Mouse (Mus musculus) T-helper 1 cell (primary cell): ENCODE data around the gene Mlx.

Experiments
- in situ Hi-C: fragments of 300-600 bp; cut with MboI, MseI; formaldehyde crosslinking; loops from one replicate; pipeline ENCODE4 v1.15.1; 2025; ENCODE audit warnings: high pct_unique_total_duplicates

Gene Mlx

DNA sequence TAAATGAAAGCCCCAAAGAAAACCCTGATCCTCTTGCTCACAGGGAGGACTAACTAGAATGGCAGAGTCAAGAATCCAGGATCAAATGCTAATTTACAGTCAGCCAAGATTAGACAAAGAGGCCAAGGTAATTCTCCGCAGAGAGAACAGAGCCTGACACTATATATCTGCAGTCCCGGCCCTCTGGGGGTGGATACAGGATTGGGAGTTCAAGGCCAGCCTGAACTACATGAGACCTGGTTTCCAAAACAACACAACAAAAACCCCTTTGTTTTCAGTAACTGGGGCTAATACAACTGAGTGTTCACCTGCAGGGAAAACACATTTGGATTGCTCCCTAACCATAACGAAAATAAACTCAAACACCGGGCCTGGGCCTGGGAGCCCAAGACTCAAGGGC lies 22.6 kb upstream of the Mlx start:
- in situ Hi-C loops = no loop called here

DNA sequence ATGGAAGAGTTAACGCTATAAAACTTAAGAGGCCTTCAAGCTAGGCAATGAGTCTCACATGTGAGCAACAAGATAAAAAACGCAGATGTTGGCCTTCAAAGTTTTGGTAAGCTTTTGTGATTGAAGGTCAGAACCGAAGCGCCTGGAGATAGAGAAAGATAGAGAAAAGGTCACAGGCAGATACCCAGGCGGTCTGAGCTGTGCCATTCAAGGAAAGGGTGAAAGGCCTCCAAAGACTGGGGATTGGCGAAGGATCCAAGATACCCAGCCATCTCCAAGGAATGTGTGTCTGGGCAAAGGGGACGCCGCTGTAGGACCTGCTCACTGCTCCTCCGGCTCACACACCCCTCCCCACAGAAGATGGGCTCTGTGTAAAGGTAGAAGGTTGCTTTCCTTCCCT lies 22.1 kb upstream of the Mlx start:
- in situ Hi-C loops = no loop called here

DNA sequence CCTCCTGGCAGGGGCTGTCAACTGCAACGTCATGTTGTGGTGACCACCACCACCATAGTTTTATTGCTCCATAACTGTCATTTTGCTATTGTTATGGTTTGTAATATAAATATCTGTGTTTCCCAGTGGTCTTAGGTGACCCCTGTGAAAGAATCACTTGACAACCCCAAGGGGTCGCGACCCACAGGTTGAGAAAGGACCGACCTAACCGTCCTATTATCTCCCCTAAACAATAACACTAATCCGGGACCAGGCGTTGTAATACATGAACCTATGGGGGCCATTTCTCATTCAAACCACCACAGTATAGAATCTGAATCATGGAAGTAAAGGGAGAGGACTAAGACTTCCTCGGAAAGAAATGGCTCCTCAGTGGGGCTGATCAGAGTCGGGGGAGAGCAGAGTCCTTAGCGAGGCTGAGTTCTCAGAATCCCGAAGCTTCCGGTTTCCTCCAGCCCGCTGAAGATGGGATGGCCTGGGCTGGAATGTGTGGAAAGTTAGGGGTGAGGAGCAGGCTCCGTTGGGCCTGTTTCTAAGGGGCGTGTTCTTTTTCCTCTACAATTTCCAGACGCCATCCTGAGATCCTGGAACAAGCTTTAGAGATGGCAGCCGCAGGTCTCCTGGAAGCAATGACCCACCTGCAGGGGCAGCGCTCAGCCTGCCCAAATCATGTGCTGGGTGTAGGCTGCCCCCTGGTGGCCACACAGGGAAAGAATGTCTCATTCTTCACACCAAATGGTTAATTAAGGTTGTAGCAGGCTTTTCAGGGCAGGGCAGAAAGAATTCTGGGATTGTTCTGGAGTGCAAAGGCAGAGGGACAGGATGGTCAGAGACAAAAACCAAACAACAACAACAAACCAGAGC lies 20.3 kb upstream of the Mlx start:
- in situ Hi-C loops = no loop called here

DNA sequence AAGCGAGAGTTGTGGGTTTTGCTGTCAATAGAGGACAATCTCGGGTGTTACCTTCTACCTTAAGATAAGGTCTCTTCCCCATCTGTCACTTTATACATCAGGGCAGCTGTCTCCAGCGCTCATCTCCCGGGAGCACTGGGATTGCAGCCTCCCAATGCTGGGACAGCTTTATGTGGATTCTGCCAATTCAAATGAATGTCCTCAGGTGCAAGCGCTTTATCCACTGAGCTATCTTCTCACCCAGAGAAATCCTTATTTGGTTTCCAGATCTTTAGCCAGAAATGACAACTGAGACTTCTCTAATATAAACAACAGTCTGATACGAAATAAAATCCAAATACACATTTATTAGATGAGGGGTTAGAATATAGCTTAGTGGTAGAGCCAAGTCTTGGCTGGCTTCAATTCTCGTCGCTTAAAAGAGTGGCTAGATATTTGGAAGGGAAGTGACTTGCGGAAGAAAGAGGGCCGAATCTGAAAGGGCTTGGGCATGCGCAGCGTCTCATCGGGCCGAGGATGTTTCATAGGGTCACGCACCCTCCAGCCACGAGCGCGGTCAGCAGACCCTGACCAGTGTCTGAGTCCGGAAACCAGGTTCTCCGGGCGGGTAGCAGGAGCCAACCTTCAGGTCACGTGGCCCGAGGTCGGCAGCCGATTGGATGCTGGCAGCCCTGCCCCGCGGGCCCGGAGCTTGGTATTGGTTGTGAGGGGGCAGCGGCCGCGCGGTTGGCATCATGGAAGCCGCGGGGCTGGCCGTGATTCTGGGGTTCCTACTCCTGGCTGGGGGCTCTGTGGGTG lies 17.5 kb upstream of the Mlx start, which contains the start of gene Naglu:
Gene Naglu, plus strand, starts transcription at position 622 of the 798 bp plus-strand sequence.
- in situ Hi-C loops = no loop called here

DNA sequence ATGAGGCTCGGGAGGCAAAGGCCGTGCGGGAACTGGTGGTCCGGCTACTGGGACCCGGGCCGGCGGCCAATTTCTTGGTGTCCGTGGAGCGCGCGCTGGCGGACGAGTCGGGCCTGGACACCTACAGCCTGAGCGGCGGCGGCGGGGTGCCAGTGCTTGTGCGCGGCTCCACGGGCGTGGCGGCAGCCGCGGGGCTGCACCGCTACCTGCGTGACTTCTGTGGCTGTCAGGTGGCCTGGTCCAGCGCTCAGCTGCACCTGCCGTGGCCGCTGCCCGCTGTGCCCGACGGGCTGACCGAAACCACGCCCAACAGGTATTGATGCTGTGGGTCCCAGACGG lies 16.9 kb upstream of the Mlx start:
- in situ Hi-C loops = no loop called here

DNA sequence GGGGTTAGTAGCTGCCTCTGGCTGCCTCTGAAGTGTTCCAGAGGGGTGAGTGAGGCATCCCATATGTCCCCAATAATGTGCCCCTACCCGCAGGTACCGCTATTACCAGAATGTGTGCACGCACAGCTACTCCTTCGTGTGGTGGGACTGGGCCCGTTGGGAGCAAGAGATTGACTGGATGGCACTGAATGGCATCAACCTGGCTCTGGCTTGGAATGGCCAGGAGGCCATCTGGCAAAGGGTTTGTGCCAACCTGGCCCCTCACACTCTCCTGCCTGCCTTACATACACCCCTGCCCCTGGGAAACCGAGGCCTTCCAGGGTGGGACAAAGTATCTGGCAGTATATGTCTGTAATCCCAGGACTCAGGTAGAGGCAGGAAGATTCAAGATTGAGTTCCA lies 16.1 kb upstream of the Mlx start:
- in situ Hi-C loops = no loop called here

DNA sequence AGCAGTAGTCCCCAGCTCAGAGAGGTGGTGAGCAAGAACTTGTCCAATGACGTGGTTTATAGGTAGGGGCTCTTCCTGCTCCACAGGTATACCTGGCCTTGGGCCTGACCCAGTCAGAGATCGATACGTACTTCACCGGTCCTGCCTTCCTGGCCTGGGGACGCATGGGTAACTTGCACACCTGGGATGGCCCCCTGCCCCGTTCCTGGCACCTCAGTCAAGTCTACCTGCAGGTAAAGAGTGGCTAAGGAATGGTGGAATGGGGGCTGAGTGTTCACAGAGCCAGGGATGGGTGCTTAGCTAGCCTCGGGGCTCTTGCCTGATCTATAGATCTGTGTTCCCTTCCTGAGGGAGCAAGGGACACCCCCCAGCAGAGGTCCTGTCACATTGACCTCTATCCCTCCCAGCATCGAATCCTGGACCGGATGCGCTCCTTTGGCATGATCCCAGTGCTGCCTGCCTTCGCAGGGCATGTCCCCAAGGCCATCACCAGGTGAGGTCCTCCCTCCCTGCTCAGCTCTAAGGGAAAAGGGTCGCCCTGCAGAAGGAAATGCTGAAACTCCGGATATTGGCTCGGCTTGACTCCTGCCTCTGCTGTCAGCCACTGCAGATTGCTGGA lies 15.2 kb upstream of the Mlx start:
- in situ Hi-C loops = no loop called here

DNA sequence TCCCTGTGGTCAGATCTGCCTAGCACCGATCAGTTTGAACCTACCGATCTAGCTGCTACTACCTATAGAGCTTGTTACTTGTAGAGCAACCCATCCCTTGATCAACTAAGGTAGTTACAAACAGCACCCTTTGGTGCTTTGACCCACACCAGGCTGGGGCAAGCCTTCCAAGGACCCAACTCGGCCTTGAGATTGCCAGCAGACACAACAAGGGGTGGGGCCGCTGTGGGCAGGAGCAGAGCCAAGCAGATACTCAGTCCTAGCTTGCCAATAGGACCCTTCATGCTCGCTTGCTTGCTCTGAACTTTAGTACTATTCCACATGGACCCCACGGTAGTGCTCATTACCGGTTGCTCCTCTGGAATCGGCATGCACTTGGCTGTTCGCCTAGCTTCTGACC lies 9.0 kb upstream of the Mlx start, which contains the start of gene Hsd17b1:
Gene Hsd17b1, plus strand, starts transcription at position 291 of the 400 bp plus-strand sequence.
- in situ Hi-C loops = no loop called here

DNA sequence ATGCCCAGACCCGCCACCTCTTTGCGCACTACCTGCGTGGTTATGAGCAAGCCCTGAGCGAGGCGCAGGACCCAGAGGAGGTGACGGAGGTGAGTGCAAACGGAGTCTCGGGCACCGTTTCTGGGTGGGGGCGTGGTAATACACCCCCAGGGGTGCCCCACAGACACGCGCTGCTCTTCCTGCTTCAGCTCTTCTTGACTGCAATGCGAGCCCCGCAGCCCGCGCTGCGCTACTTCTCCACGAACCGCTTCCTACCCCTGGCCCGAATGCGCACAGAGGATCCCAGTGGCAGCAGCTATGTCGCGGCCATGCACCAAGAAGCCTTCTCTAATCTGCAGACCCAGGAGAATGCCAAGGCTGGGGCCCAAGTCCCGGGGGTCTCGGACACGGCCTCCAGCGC lies 7.3 kb upstream of the Mlx start:
- in situ Hi-C loops = loop anchor here (5.0 kb wide), 1 partner anchor 93 kb away; the partner anchor contains the start of genes Cntnap1 and Plekhh3

DNA sequence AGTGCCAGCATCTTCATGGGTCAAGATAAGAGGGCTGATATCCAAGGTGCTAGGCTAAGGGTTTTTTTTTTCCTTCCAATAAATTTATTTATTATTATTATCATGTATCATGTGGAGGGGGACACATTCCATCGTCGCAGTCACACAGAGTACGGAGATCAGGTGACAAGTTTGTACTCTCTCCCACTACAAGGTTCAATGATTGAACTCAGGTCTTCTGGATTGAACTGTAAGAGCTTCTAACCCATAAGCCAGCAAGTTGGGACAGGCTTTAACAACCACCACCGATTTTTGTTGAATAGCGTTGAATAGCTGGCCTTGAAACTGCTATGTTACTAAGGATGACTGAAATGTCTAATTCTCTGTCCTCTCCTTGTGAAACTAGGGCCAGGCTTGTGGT lies 6.7 kb upstream of the Mlx start:
- in situ Hi-C loops = loop anchor here (5.0 kb wide), 1 partner anchor 92 kb away; the partner anchor contains the start of genes Cntnap1 and Plekhh3

DNA sequence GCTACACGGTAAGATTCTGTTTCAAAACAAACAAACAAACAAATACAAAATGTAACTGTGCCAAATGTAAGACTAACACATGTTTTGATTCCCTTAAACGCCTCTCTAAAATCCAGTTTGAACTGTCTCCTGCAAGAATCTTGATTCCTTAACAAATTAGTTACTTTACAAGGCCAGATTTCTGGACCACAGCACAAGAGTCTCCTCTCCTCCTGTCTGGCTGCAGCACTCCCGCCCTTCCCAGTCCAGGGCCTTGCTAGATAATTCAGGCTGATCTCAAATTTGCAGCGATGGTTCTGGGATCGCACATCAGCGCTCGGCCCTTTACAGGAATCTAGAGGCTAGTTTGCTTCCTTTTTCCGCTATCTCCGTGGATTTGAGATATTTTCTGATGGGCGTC lies 5.4 kb upstream of the Mlx start:
- in situ Hi-C loops = loop anchor here (5.0 kb wide), 1 partner anchor 91 kb away; the partner anchor contains the start of genes Cntnap1 and Plekhh3

DNA sequence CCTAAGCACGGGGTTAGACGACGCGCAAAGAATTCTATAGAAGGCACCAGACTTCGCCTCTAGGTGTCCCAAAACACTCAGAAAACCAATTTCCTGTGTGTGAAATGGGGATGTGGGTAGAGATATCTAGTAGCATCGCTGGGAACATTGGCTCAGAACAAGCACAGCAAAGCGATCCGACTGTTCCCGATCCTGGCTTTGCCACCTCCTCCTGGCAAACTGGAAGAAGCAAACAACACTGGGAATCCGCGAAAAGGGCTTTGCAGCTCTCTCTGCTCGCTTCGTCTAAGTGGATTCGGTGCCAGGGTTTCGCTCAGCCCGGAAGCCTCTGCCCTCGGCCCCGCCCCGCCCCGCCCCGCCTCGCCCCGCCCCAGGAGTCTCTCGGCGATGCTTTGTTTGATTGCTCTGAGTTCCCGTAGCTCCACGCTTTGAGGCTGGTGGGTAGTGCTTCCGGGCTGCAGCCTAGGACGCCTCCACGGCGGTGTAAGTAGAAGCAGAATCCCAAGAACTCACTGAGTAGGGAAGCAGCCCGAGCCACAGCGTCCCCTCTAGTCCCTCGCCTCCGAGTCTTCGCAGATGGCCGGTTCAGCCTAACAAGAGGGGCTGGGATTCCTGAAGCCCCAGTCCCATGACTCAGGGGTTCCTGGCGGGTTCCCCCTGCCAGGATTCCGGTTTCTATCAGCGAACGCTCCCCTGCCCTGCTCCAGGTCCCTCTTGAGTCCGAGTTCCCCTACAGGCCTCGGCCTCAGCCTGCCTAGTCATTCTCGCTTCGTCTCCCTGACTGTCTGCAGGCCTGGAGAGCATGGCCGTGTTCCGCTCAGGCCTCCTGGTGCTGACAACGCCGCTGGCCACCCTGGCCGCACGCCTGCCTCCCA lies 4.6 kb upstream of the Mlx start, which contains the start of gene Coasy:
Gene Coasy, plus strand, starts transcription at position 358 of the 875 bp plus-strand sequence.
- in situ Hi-C loops = loop anchor here (5.0 kb wide), 1 partner anchor 90 kb away; the partner anchor contains the start of genes Cntnap1 and Plekhh3

DNA sequence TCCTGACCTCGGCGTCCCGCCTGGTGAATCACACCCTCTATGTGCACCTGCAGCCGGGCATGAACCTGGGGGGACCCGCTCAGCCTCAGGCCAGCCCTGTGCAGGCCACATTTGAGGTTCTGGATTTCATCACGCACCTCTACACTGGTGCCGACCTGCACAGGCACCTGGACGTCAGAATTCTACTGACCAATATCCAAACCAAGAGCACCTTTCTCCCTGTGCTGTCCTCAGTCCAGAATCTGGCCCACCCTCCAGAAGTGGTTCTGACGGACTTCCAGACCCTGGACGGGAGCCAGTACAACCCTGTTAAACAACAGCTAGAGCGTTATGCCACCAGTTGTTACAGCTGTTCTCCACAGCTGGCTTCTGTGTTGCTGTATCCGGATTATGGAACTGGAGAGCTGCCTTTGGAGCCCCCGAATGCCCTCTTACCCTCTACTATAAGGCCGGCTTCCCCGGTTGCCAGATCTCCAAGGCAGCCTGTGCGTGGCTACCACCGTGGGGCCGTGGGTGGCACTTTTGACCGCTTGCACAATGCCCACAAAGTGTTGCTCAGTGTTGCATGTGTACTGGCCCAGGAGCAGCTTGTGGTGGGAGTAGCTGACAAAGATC lies 3.9 kb upstream of the Mlx start:
- in situ Hi-C loops = loop anchor here (5.0 kb wide), 1 partner anchor 89 kb away; the partner anchor contains the start of genes Cntnap1 and Plekhh3

DNA sequence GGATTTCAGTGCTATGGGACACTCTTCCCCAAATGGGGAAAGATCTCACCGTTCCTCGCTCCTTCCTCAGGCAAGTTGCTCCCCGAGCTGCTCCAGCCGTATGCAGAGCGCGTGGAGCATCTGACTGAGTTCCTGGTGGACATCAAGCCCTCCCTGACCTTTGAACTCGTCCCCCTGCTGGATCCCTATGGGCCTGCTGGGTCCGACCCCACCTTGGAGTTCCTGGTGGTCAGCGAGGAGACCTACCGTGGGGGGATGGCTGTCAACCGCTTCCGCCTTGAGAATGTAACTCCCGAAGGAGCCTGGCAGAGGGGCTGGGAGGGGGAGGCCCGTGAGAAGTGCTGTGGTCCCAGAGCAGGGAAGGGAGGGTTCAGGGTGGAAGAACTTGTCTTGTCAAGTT lies 2.8 kb upstream of the Mlx start:
- in situ Hi-C loops = loop anchor here (5.0 kb wide), 1 partner anchor 88 kb away; the partner anchor contains the start of genes Cntnap1 and Plekhh3

DNA sequence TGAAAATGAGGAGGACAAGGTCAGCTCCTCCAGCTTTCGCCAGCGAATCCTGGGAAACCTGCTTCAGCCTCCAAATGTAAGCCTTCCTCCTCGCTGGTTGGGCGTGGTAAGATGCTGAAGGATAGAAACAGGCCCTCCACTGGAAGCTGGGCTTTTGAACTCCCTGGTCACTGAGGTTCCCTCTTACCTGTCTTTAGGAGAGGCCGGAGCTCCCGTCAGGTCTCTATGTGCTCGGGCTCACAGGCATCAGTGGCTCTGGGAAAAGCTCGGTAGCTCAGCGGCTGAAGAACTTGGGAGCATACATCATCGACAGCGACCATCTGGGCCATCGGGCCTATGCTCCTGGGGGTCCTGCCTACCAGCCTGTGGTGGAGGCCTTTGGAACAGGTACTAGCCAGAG lies 2.3 kb upstream of the Mlx start:
- in situ Hi-C loops = loop anchor here (5.0 kb wide), 1 partner anchor 87 kb away; the partner anchor contains the start of genes Cntnap1 and Plekhh3

DNA sequence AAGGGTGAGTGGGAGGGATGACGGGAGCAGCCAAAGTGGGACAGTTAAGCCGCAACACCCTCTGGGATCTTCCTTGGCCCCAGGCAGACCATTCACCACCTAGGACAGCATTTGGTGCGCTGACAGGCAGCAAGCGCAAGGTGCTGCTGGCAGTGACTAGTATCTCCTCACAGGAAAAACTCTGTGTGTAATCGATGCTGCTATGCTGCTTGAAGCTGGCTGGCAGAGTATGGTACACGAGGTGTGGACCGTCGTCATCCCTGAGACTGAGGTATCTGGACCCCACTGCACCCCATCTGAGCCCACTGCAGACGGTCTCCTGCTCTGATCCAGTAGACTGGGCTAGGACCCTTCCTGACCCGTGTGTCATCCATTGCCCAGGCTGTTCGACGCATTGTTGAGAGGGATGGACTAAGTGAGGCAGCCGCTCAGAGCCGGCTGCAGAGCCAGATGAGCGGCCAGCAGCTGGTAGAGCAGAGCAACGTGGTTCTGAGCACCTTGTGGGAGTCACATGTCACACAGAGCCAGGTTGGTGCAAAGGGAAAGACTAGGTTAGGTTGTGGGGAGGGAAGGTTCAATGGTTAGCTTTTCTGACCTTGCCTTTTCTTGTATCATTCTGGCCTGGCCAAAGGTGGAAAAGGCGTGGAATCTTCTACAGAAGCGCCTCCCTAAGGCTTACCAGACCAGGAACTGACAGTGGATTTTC lies 1.3 kb upstream of the Mlx start:
- in situ Hi-C loops = no loop called here

DNA sequence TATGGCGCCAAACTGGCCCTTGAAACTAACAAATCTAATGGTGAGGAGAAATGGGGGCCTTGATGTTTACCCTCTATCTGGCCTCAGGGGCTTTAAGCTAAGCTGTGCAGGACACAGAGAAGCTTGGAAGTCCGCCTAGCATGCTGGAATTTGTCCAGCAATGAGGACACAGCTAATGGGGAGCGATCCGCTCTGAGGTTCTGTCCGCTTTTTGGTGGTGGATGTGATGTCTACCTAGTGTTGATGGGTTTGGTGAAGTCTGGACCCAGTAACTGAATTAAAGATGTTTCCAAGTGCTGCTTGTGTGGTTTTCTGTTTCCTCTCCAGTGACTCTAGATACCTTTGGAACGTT lies 778 bp upstream of the Mlx start:
- in situ Hi-C loops = no loop called here

DNA sequence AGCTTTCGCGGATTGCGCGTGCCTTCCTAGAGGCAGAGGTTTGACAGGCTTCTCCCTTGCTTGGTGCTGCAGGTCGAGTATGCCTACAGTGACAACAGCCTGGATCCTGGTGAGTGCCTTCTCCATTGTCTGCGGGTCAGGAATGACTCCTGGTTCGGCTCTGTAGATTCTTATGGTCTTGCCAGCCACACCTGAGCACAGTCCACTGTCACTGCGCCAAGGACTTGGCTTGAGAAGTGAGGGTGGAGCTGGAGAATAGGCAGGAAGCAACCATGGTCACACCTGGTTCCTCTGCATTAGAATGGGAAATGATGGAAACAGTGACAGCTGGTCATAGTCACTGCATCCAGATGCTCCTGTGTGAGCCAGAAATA lies 592 bp downstream of the Mlx start:
- in situ Hi-C loops = no loop called here

DNA sequence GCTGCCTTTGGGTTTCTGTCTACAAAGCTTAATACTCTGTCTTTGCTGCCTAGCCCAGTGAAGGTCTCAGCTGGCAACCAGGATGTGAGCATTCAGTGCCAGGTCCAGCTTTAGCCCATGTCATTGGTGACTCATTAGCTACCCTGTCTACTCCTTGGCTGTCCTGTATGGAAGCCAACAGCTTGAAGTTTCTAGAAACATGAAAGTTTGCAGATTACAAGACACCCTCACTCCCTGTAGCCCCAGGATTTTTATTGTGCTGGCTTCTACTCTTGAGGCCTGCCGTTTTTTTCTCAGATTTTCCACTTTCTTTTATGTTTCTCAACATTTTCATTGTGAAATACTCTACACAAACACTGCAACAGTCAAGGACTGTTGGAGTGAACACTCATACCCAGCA lies 2.9 kb downstream of the Mlx start:
- in situ Hi-C loops = no loop called here

DNA sequence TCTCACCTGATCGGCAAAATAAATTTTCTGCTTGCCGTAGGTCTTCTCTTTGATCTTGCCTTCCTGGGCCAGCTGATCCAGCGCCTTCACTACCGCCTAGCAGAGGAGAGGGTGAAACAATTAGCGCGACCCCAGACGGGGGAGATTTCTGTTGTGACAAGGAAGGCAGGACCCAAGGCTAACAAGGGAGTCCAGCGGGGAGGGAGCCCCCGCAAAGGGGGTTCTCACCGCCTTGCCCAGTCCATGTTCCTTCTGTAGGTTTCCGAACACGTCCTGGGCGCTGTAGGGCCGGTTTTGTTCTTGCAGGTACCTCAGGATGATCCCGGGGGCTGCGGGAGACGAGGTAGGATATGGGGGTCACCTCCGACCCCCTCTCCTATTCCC lies 7.8 kb downstream of the Mlx start:
- in situ Hi-C loops = no loop called here
